Mouse (Mus musculus): ENCODE data around the gene Col1a2. TPM values are rescaled to one million over a fixed set of nuclear protein-coding genes. Genes with fewer than 3 reads are reported as not detected.

The Col1a2 gene
- total RNA-seq, 2 experiments from 2014 or later = 47.2 to 53.0 TPM

GRCm38 (mm10) chr6:4562401-4562800 is 57.8 kb downstream of the Col1a2 start:
- no peak for DNase-seq (ENCODE audit: extremely low spot score in 1 of 2, low spot score in 2 of 2)
- intact Hi-C loops (cut with DNase I) = no loop called here

GRCm38 (mm10) chr6:4563477-4563876 is 58.9 kb downstream of the Col1a2 start:
- DNase-seq (ENCODE audit: extremely low spot score in 1 of 2, low spot score in 2 of 2) = no peak
- intact Hi-C loops (cut with DNase I) = no loop called here

- intact Hi-C loops (cut with DNase I) = no loop called here
- no peak for DNase-seq (ENCODE audit: extremely low spot score in 1 of 2, low spot score in 2 of 2)
Measured at GRCm38 (mm10) chr6:4570412-4570811, 65.8 kb downstream of the Col1a2 start.

- intact Hi-C loops (cut with DNase I) = no loop called here
- DNase-seq (ENCODE audit: extremely low spot score in 1 of 2, low spot score in 2 of 2) = no peak
Measured at GRCm38 (mm10) chr6:4577756-4578155, 73.1 kb downstream of the Col1a2 start.

GRCm38 (mm10) chr6:4578343-4578742 is 73.7 kb downstream of the Col1a2 start:
- intact Hi-C loops (cut with DNase I) = no loop called here
- DNase-seq (ENCODE audit: extremely low spot score in 1 of 2, low spot score in 2 of 2) = no peak

GRCm38 (mm10) chr6:4579620-4580019 is 75.0 kb downstream of the Col1a2 start:
- no peak for DNase-seq (ENCODE audit: extremely low spot score in 1 of 2, low spot score in 2 of 2)

GRCm38 (mm10) chr6:4583485-4583884 is 78.9 kb downstream of the Col1a2 start:
- DNase-seq (ENCODE audit: extremely low spot score in 1 of 2, low spot score in 2 of 2) = no peak
- intact Hi-C loops (cut with DNase I) = no loop called here

More at GRCm38 (mm10) chr6:4579620-4580019, 75.0 kb downstream of the Col1a2 start:
- intact Hi-C loops (cut with DNase I) = no loop called here

- intact Hi-C loops (cut with DNase I) = no loop called here
- DNase-seq (ENCODE audit: extremely low spot score in 1 of 2, low spot score in 2 of 2) = no peak
Measured at GRCm38 (mm10) chr6:4587946-4588345, 83.3 kb downstream of the Col1a2 start.

GRCm38 (mm10) chr6:4588722-4589121 is 84.1 kb downstream of the Col1a2 start:
- intact Hi-C loops (cut with DNase I) = no loop called here
- DNase-seq (ENCODE audit: extremely low spot score in 1 of 2, low spot score in 2 of 2) = no peak

GRCm38 (mm10) chr6:4590089-4590488 is 85.5 kb downstream of the Col1a2 start:
- DNase-seq (ENCODE audit: extremely low spot score in 1 of 2, low spot score in 2 of 2) = no peak
- intact Hi-C loops (cut with DNase I) = no loop called here

Other genes with a start within 250 kb of the Col1a2 start
- 10 to 100 TPM; 53.0 to 63.8 TPM for gene Casd1, start 96.0 kb downstream of the Col1a2 start, total RNA-seq (2021)
- 10 to 100 TPM; 30.0 to 30.1 TPM for gene Sgce, start 242.4 kb downstream of the Col1a2 start, total RNA-seq (2021)
- 10 to 100 TPM; 10.7 to 11.6 TPM for gene Peg10, start 242.5 kb downstream of the Col1a2 start, total RNA-seq (2021)